Mouse (Mus musculus) liver, embryonic 14.5 days (tissue): ENCODE results near the gene Trub1.

Experiments used
- CTCF ChIP-seq: IDR thresholded peaks from 2 replicates; pipeline ENCODE4 v1.5.1; 2016; ENCODE audit warnings: antibody characterized with exemption, low read depth, control low read depth
- EP300 ChIP-seq: IDR thresholded peaks from 2 replicates; pipeline ENCODE4 v1.6.1; 2016; ENCODE audit warnings: antibody characterized with exemption, low read depth

DNA sequence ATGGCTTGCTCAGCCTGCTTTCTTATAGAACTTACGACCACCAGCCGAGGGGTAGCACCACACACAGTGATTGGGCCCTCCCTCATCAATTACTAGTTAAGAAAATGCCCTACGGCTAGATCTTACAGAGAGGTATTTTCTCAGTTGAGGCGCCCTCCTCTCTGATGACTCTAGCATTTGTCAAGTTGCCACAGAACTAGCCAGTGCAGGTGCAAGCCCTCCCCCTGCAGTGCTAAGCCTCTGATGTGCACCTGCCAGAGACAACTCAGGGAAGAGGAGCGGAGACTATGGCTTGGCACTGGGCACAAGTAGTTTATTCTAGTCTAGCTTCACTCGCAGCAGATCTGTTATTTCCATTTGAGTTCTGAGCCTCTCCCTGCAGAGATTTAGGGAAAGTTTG is 21.2 kb upstream of the Trub1 start:
- TF ChIP-seq CTCF (no peak), EP300 (no peak)
